Mouse (Mus musculus) hindbrain, embryonic 16.5 days (tissue): ENCODE measurements around the gene Fdx1l. TPM values are rescaled to one million over a fixed set of nuclear protein-coding genes. Genes with fewer than 3 reads are reported as not detected.

Experiments used
- ATAC-seq: fragments of 200-750 bp; cut with Nextera tagmentation; 2 replicates; pipeline ENCODE4 v1.8.0; 2017; ENCODE audit warnings: moderate TSS enrichment, moderate library complexity
- H3K27ac ChIP-seq: fragments of 300-500 bp; sonication (generic); 2 replicates; pipeline ENCODE4 v1.5.1; 2014; ENCODE audit warnings: low read depth, mild to moderate bottlenecking, control low read depth, low read length, moderate library complexity
- H3K27me3 ChIP-seq: fragments of 300-500 bp; sonication (generic); replicated peaks from 2 replicates; pipeline ENCODE4 v1.6.1; 2014; ENCODE audit warnings: low read length; ENCODE audit not compliant: control insufficient read depth, insufficient read depth
- H3K36me3 ChIP-seq: fragments of 300-500 bp; sonication (generic); 2 replicates; pipeline ENCODE4 v1.6.1; 2014; ENCODE audit warnings: mild to moderate bottlenecking, low read length, moderate library complexity, mixed read lengths; ENCODE audit not compliant: control insufficient read depth, insufficient read depth
- H3K4me1 ChIP-seq: fragments of 300-500 bp; sonication (generic); 2 replicates; pipeline ENCODE4 v1.6.1; 2014; ENCODE audit warnings: low read depth, low read length; ENCODE audit not compliant: control insufficient read depth, insufficient read depth
- H3K4me2 ChIP-seq: fragments of 300-500 bp; sonication (generic); 2 replicates; pipeline ENCODE4 v1.6.1; 2014; ENCODE audit warnings: mild to moderate bottlenecking, low read length, control low read depth, moderate library complexity
- H3K4me3 ChIP-seq: fragments of 300-500 bp; sonication (generic); 2 replicates; pipeline ENCODE4 v1.5.1; 2014; ENCODE audit warnings: mild to moderate bottlenecking, low read length, control low read depth, moderate library complexity
- H3K9ac ChIP-seq: fragments of 300-500 bp; sonication (generic); 2 replicates; pipeline ENCODE4 v1.6.1; 2014; ENCODE audit warnings: low read depth, mild to moderate bottlenecking, control low read depth, low read length, moderate library complexity
- H3K9me3 ChIP-seq: fragments of 300-500 bp; sonication (generic); 2 replicates; pipeline ENCODE4 v1.6.1; 2014; ENCODE audit warnings: mild to moderate bottlenecking, low read length, moderate library complexity; ENCODE audit not compliant: control insufficient read depth
- WGBS: fragments of 180-500 bp; shearing (Covaris S2); extraction: QIAGEN DNeasy Blood & Tissue Kit; methylation state at CpG from one replicate; pipeline ENCODE4 v1.1.7; 2014; 5-methylcytosine and 5-hydroxymethylcytosine counted together
- polyA plus RNA-seq: library from polyadenylated mRNA; unstranded; fragments of >200 nt; fragmentation: Nextera tagmentation; extraction: Ambion mirVana; gene quantifications from 2 replicates; pipeline ENCODE4 v1.2.1, GENCODE M21; 2015

Gene Fdx1l
- polyA plus RNA-seq, 1 experiment from 2014 or later, result 80.8 TPM

DNA sequence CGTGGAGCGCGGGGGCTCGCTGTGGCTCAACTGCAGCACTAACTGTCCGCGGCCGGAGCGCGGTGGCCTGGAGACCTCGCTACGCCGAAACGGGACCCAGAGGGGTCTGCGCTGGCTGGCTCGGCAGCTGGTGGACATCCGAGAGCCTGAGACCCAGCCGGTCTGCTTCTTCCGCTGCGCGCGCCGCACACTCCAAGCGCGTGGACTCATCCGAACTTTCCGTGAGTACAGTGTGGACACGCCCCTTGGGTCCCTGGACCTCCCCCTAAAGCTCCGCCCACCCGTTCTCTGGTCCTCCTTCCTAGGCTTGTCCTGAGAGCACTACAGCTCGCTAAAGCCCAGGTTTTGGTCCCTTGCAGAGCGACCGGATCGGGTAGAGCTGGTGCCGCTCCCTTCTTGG is 40.3 kb downstream of the Fdx1l start:
- Histone ChIP-seq H3K9me3 (no peaks in the 10 kb centered on the region), H3K4me2 (peak overlapping the region; percentile 98), H3K9ac (no peak overlapping the region), H3K4me3 (peak overlapping the region; percentile 60), H3K36me3 (no peaks in the 10 kb centered on the region), H3K27ac (no peak overlapping the region), H3K4me1 (peaks cover 59% of the 10 kb centered on the region), H3K27me3 (peaks cover 59% of the 10 kb centered on the region)
- WGBS, result under 1% methylated on average over 32 of the region's 34 CpGs
- ATAC-seq, result no peak

DNA sequence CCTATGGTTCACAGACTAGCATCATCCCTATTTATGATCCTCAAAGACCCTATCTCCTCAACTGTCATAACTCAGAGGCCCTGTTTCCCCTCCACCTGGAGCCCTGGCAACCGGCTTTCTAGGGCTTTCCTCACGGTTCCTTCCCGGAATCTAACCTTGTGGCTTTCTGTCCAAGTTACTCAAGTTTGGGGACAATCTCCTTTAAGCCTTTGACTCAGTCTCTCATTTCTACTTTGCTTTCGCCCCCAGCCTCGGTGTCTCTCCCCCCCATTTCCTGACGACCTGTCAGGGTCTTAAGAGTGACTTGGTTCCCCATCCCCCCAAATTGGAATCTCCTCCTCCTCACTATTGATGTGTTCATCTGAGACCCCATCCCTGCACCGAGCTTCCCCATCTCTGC is 40.9 kb downstream of the Fdx1l start:
- H3K36me3 ChIP-seq, result no peaks in the 10 kb centered on the region
- peak overlapping the region; percentile 60 for H3K4me3 ChIP-seq
- peaks cover 55% of the 10 kb centered on the region for H3K4me1 ChIP-seq
- WGBS, result 2% methylated on average over 7 of the region's 7 CpGs
- no peak overlapping the region for H3K27ac ChIP-seq
- peaks cover 59% of the 10 kb centered on the region for H3K27me3 ChIP-seq
- no peaks in the 10 kb centered on the region for H3K9me3 ChIP-seq
- peak overlapping the region; percentile 74 for H3K9ac ChIP-seq
- H3K4me2 ChIP-seq, result peak overlapping the region; percentile 98
- no peak for ATAC-seq

DNA sequence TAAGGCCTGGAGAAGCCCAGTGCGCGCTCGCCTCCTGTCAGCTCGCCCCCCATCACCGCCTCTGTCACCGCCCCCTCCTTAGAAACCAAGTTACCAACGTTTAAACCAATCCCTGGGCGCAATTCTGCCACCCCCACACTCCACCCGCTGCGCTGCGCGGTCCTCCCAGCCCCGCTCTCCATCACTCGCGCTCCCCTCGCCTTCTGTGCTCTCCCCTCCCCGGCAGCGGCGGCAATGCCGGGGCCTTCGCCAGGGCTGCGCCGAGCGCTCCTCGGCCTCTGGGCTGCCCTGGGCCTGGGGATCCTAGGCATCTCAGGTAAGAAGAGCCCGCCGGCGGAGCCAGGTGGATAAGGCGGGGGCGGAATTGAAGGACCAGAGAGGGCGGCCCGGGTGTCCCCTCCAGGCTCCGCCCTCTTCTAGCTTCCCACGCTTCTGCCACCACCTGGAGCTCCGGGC is 41.5 kb downstream of the Fdx1l start, which contains the start of gene Icam5:
Icam5 (plus strand) TSS at position 178 of the 456 bp plus-strand sequence.
- H3K36me3 ChIP-seq, result no peaks in the 10 kb centered on the region
- peaks cover 50% of the 10 kb centered on the region for H3K4me1 ChIP-seq
- peaks cover 56% of the 10 kb centered on the region for H3K27me3 ChIP-seq
- ATAC-seq, result peak; percentile 35
- H3K27ac ChIP-seq, result peak within 1 kb of the TSS; percentile 41; the same call in 1 of the 2 replicates
- under 1% methylated on average over 35 of the region's 35 CpGs for WGBS
- no peaks in the 10 kb centered on the region for H3K9me3 ChIP-seq
- H3K4me2 ChIP-seq, result peak within 1 kb of the TSS; percentile 98
- peak within 1 kb of the TSS; percentile 74 for H3K9ac ChIP-seq
- H3K4me3 ChIP-seq, result peak within 1 kb of the TSS; percentile 60

DNA sequence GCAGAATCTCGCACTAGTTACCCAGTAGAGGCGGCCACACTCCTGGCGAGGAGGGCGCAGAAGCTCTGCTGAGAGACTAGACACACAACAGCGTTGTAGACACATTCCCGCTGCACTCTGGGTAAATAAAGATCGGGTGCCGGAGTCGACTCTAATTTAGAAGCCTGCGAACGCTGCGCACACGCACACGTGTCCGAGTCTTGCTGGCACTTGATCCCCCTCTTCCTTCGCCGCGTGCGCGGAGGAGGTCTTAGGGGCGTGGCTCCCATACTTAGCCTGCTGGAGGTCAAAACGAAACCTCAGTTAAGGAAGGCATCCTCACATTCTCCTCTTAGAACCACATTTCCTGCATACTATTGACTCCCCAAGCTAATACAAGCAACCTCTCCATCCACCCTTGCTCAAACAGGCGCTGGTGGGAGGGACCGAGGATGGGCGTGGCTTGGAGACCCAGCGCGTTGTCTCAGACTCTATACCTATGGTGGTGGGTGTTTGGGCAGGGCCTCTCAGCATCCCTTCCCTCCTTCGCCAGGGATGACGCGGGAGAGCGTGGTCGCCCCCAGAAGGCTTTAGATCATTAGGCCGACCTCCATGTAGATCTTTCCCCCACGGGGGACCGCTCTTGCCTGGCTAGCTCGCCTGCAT is 42.0 kb downstream of the Fdx1l start:
- Histone ChIP-seq H3K4me1 (peaks cover 45% of the 10 kb centered on the region), H3K27ac (peak overlapping the region; percentile 41; the same call in 1 of the 2 replicates), H3K36me3 (no peaks in the 10 kb centered on the region), H3K4me2 (peak overlapping the region; percentile 98), H3K4me3 (peak overlapping the region; percentile 60), H3K9me3 (no peaks in the 10 kb centered on the region), H3K9ac (peak overlapping the region; percentile 74), H3K27me3 (peaks cover 50% of the 10 kb centered on the region)
- peak; percentile 73 for ATAC-seq
- WGBS, result 0% methylated on average over 36 of the region's 36 CpGs

DNA sequence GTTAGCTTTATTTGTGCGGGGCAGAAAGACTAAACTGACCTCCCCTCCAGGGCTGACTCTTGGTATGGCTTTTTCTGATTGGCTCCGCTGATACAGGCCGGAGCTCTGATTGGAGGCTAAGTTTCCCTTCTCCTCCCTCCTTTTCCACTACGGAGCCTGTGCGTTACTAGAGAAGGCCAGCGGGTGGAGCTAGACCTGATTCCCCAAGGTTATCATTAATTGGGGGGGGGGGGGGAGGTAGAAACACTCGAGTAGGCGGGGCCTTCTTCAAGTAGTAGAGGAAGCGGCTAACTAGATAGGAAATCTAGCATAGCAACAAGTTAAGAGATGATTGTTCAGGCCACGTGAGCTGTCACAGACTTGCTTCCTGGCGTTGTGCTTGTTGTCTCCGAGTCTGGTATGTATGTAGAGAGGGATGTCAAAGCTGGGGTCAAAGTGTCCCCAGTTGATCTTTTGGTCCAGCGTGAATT is 42.6 kb downstream of the Fdx1l start:
- Histone ChIP-seq H3K9ac (no peak overlapping the region), H3K4me1 (peaks cover 45% of the 10 kb centered on the region), H3K27me3 (peaks cover 45% of the 10 kb centered on the region), H3K36me3 (no peaks in the 10 kb centered on the region), H3K4me3 (peak overlapping the region; percentile 60), H3K27ac (no peak overlapping the region), H3K9me3 (no peaks in the 10 kb centered on the region), H3K4me2 (peak overlapping the region; percentile 98)
- under 1% methylated on average over 13 of the region's 13 CpGs for WGBS
- peak; percentile 63 for ATAC-seq

DNA sequence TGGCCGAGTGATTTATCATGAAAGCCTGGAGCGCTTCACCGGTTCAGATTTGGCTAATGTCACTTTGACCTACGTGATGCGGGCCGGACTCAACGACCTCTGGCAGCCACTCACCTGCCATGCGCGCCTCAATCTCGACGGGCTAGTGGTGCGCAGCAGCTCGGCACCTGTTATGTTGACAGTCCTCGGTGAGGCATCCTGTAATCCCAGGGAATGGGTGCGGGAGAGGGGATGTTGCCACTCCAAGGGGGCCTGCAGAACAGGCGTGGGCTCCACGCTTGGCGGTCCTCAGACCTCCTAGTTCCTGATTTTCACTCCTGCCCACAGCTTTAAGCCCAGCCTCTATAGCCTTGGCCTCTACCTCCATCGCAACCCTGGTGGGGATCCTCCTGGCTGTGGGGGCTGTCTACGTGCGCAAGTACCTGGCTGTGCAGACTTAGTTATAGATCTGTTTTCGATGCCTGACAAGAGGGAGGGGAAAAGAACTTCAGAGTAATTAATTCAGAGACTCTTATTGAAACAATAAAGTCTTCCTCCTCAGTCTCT is 43.3 kb downstream of the Fdx1l start:
- H3K27me3 ChIP-seq, result peaks cover 38% of the 10 kb centered on the region
- ATAC-seq, result no peak
- H3K36me3 ChIP-seq, result no peaks in the 10 kb centered on the region
- peak overlapping the region; percentile 98 for H3K4me2 ChIP-seq
- no peaks in the 10 kb centered on the region for H3K9me3 ChIP-seq
- H3K4me3 ChIP-seq, result no peak overlapping the region
- no peak overlapping the region for H3K27ac ChIP-seq
- peaks cover 41% of the 10 kb centered on the region for H3K4me1 ChIP-seq
- H3K9ac ChIP-seq, result no peak overlapping the region
- 21% methylated on average over 22 of the region's 22 CpGs for WGBS

DNA sequence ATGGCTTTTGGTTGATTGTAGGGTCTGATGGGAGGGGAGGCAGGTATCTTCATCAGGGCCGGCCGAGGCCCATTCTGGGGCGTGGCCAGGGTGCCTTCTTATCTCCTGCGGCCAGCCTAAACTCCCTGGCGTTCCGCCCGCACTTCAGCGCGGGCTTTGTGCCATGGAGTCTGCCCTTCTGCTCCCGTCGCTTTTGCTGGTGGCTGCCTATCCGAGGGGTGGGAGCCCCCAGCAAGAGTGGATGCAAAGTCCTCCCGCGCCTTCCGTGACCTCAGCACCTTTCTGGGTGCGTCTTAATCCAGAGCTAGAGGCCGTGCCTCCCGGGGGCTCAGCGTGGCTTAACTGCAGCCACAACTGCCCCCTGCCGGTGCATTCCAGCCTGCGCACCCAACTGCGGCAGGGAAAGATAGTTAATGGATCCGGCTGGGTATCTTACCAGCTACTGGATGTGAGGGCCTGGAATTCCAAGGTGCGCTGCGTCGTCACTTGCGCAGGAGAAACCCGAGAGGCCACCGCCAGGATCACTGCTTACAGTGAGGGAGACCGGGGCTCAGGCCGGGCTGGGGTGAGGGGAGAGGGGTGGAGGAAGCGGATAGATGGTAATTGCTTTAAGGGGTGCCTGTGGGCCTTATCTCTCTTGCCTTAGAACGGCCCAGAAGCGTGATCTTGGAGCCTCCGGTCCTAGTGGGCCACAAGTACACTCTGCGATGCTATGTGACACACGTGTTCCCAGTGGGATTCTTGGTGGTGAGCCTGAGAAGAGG is 43.9 kb downstream of the Fdx1l start, which contains the start of gene Icam4:
Icam4 (plus strand) TSS at position 83 of the 764 bp plus-strand sequence.
- 0 out of 2 replicates have a peak within 1 kb of the TSS, but pooled peaks have one; percentile 33 for H3K9ac ChIP-seq
- peak within 1 kb of the TSS; percentile 98 for H3K4me2 ChIP-seq
- H3K4me1 ChIP-seq, result peaks cover 35% of the 10 kb centered on the region
- no peaks in the 10 kb centered on the region for H3K9me3 ChIP-seq
- H3K36me3 ChIP-seq, result no peaks in the 10 kb centered on the region
- no peak for ATAC-seq
- WGBS, result 3% methylated on average over 36 of the region's 37 CpGs
- peaks cover 31% of the 10 kb centered on the region for H3K27me3 ChIP-seq
- no peak within 1 kb of the TSS for H3K27ac ChIP-seq
- peak within 1 kb of the TSS; percentile 23 for H3K4me3 ChIP-seq

DNA sequence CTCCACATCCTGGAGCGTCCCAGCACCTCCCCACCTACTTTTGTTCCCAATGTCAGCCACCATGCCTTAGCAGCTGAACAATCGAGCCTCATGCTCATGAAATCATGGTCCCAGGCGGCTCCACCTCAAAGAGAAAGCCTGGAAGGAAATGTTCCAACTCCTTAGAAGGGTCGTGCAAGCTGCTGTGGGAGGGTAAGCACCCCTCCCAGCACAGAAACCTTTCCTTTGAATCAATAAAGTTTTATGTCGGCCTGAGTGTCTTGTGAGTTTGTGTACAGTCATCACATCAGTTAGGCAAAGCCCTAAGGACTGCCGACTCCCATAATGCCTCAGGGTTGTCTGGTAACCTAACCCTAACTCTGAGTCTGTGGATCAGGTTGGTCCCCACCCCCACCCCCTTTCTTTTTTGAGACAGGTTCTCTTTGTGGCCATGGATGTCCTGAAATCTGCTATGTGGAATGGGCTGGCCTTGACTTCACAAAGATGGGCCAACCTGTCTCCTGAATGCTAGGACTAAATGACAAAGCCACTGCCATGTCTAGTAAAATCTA is 44.8 kb downstream of the Fdx1l start:
- no peak overlapping the region for H3K4me3 ChIP-seq
- no peak overlapping the region for H3K4me2 ChIP-seq
- WGBS, result 72% methylated on average over 6 of the region's 6 CpGs
- H3K9me3 ChIP-seq, result no peaks in the 10 kb centered on the region
- H3K27ac ChIP-seq, result no peak overlapping the region
- no peaks in the 10 kb centered on the region for H3K36me3 ChIP-seq
- ATAC-seq, result no peak
- peaks cover 34% of the 10 kb centered on the region for H3K4me1 ChIP-seq
- peaks cover 26% of the 10 kb centered on the region for H3K27me3 ChIP-seq
- H3K9ac ChIP-seq, result no peak overlapping the region
